Mouse (Mus musculus) hindbrain, embryonic 11.5 days (tissue): ENCODE measurements around the gene Cpxm2. TPM values are rescaled to one million over a fixed set of nuclear protein-coding genes. Genes with fewer than 3 reads are reported as not detected.

ENCODE experiments used
- ATAC-seq: fragments of 200-750 bp; cut with Nextera tagmentation; 2 replicates; pipeline ENCODE4 v1.8.0; 2017; ENCODE audit warnings: mild to moderate bottlenecking, moderate TSS enrichment, moderate library complexity; ENCODE audit not compliant: low FRiP score
- DNase-seq: peaks from one replicate; pipeline ENCODE4 v3.0.0-alpha.2; 2015; ENCODE audit warnings: low spot score
- H3K27ac ChIP-seq: fragments of 300-500 bp; sonication (generic); 2 replicates; pipeline ENCODE4 v1.5.1; 2014; ENCODE audit warnings: mild to moderate bottlenecking, low read depth, low read length
- H3K27me3 ChIP-seq: fragments of 300-500 bp; sonication (generic); 2 replicates; pipeline ENCODE4 v1.6.1; 2014; ENCODE audit warnings: mild to moderate bottlenecking, low read length, moderate library complexity, mixed read lengths; ENCODE audit not compliant: control insufficient read depth, insufficient read depth
- H3K36me3 ChIP-seq: fragments of 300-500 bp; sonication (generic); 2 replicates; pipeline ENCODE4 v1.6.1; 2014; ENCODE audit warnings: mild to moderate bottlenecking, low read length, moderate library complexity, mixed read lengths; ENCODE audit not compliant: control insufficient read depth, insufficient read depth
- H3K4me1 ChIP-seq: fragments of 300-500 bp; sonication (generic); replicated peaks from 2 replicates; pipeline ENCODE4 v1.6.1; 2014; ENCODE audit warnings: low read length, mixed read lengths; ENCODE audit not compliant: control insufficient read depth, insufficient read depth
- H3K4me2 ChIP-seq: fragments of 300-500 bp; sonication (generic); replicated peaks from 2 replicates; pipeline ENCODE4 v1.6.1; 2014; ENCODE audit warnings: mild to moderate bottlenecking, low read depth, low read length
- H3K4me3 ChIP-seq: fragments of 300-500 bp; sonication (generic); 2 replicates; pipeline ENCODE4 v1.5.1; 2014; ENCODE audit warnings: low read depth, low read length
- H3K9ac ChIP-seq: fragments of 300-500 bp; sonication (generic); 2 replicates; pipeline ENCODE4 v1.6.1; 2014; ENCODE audit warnings: low read depth, low read length
- H3K9me3 ChIP-seq: fragments of 300-500 bp; sonication (generic); 2 replicates; pipeline ENCODE4 v1.6.1; 2016; ENCODE audit warnings: low read length; ENCODE audit not compliant: control insufficient read depth
- WGBS: fragments of 180-500 bp; shearing (Covaris S2); extraction: QIAGEN DNeasy Blood & Tissue Kit; methylation state at CpG from one replicate; pipeline ENCODE4 v1.1.7; 2014; 5-methylcytosine and 5-hydroxymethylcytosine counted together
- polyA plus RNA-seq: library from polyadenylated mRNA; unstranded; fragments of >200 nt; fragmentation: Nextera tagmentation; extraction: Ambion mirVana; gene quantifications from 2 replicates; pipeline ENCODE4 v1.2.1, GENCODE M21; 2014

Gene Cpxm2
- polyA plus RNA-seq, 1 experiment from 2014 or later, result 3.6 TPM

GRCm38 (mm10) chr7:131992226-131992625 is 162.3 kb downstream of the Cpxm2 start:
- no peak overlapping the region for H3K9ac ChIP-seq
- H3K27ac ChIP-seq, result no peak overlapping the region
- H3K9me3 ChIP-seq, result no peaks in the 10 kb centered on the region
- no peak for DNase-seq
- H3K36me3 ChIP-seq, result no peaks in the 10 kb centered on the region
- no peak for ATAC-seq
- no peaks in the 10 kb centered on the region for H3K4me1 ChIP-seq
- H3K27me3 ChIP-seq, result no peaks in the 10 kb centered on the region
- no peak overlapping the region for H3K4me3 ChIP-seq
- WGBS, result 50% methylated on average over 1 of the region's 1 CpGs
- no peak overlapping the region for H3K4me2 ChIP-seq

- H3K9ac ChIP-seq, result no peak overlapping the region
- no peak overlapping the region for H3K4me3 ChIP-seq
- 35% methylated on average over 6 of the region's 6 CpGs for WGBS
- no peak overlapping the region for H3K27ac ChIP-seq
- DNase-seq (no peak), ATAC-seq (no peak)
- H3K4me2 ChIP-seq, result no peak overlapping the region
- no peaks in the 10 kb centered on the region for H3K27me3 ChIP-seq
- no peaks in the 10 kb centered on the region for H3K36me3 ChIP-seq
- no peaks in the 10 kb centered on the region for H3K9me3 ChIP-seq
- no peaks in the 10 kb centered on the region for H3K4me1 ChIP-seq
Observed at GRCm38 (mm10) chr7:131989056-131989455, 165.5 kb downstream of the Cpxm2 start.

Other genes with a start within 250 kb of the Cpxm2 start
- 0.10 and 0.14 TPM in 2 replicates for gene Gpr26, start 188.3 kb downstream of the Cpxm2 start, polyA plus RNA-seq
- gene Chst15, start 162.5 kb upstream of the Cpxm2 start, polyA plus RNA-seq, result 25.5 and 28.3 TPM in 2 replicates